Mouse (Mus musculus) E14TG2a.4 (cell line): ENCODE data around the gene Scp2.

Source experiments
- H3K27me3 ChIP-seq: 2 replicates; pipeline ENCODE4 v1.6.1; 2014; ENCODE audit warnings: low read length, control low read depth; ENCODE audit not compliant: insufficient read depth
- H3K36me3 ChIP-seq: 2 replicates; pipeline ENCODE4 v1.6.1; 2014; ENCODE audit warnings: low read length, control low read depth; ENCODE audit not compliant: insufficient read depth
- H3K4me1 ChIP-seq: replicated peaks from 2 replicates; pipeline ENCODE4 v1.6.1; 2014; ENCODE audit warnings: low read depth, low read length, control low read depth
- H3K4me3 ChIP-seq: replicated peaks from 2 replicates; pipeline ENCODE4 v1.5.1; 2014; ENCODE audit warnings: mild to moderate bottlenecking, low read length
- H3K9me3 ChIP-seq: 2 replicates; pipeline ENCODE4 v1.6.1; 2014; ENCODE audit warnings: low read length, control low read depth
- CTCF ChIP-seq: conservative IDR thresholded peaks from 2 replicates; pipeline ENCODE4 v1.5.1; 2014; ENCODE audit warnings: low read length
- NANOG ChIP-seq: IDR thresholded peaks from 2 replicates; pipeline ENCODE4 v1.6.1; 2014; ENCODE audit warnings: borderline replicate concordance, low read length, mixed read lengths
- POU5F1 ChIP-seq: IDR thresholded peaks from 2 replicates; pipeline ENCODE4 v1.6.1; 2014; ENCODE audit warnings: low read length, borderline replicate concordance

The Scp2 gene

DNA sequence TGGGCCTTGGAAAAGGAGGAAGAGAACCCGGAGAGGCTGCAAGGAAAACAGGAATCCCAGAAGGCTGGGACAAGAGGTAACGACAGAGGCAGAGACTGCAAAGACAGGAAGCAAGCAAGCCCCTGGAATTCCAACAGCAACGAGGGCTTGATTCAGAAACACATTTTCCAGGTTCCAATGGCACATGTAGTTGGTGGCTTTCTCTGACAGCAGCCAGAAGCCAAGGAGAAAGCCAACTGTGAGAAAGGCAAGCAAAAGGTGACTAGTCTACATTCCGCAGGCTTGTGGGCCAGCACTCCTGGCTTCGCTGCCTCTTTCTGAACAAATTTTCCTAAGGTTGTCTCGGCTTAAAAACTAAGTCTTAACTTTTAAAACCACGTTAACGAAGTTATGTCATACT lies 74.1 kb downstream of the Scp2 start:
- Histone ChIP-seq H3K36me3 (peaks cover 34% of the 10 kb centered on the region), H3K4me3 (peak overlapping the region; percentile 75), H3K27me3 (no peaks in the 10 kb centered on the region), H3K9me3 (no peaks in the 10 kb centered on the region), H3K4me1 (peaks cover 20% of the 10 kb centered on the region)
- no peak for TF ChIP-seq POU5F1

DNA sequence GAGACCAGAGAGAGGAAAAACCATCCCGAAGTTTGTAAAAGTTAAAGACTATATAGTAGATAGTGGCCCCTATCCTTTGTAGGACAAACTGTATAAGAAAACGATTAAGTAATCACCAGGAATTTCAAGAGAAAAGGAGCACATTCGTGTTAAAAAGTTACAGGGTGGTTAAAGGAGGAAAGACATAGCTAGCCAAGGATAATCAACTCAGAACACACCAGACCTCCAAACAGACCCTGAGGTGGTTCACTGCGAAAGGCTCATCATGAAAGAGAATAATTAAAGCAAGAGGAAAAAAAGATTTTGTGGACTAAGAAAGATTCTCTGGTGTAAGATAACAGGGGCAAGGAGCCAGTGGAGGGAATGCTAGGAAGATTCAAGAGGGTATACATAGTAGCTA lies 74.5 kb downstream of the Scp2 start:
- Histone ChIP-seq H3K4me3 (peak overlapping the region; percentile 75), H3K4me1 (peaks cover 22% of the 10 kb centered on the region), H3K36me3 (peaks cover 37% of the 10 kb centered on the region), H3K27me3 (no peaks in the 10 kb centered on the region), H3K9me3 (no peaks in the 10 kb centered on the region)
- no peak for TF ChIP-seq POU5F1
- TF ChIP-seq NANOG = no peak
- TF ChIP-seq CTCF = no peak

DNA sequence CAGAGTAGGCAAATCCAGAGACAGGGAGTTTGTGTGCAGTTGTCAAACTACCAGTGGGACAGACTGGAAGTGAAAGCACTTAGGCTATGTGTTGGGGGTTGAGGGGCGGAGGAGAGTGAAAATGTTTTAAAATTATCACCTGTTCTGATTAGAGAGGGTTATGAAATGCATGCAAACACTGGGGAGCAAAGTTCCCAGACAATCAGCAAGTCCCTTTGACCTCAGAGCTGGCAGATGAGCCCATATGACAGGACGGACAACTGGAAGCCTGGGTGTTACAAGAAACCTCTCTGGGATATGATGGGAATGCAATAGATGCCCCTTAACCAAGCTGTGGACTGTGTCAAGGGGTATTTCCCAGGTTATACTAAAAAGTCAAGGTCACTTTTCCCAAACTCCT lies 76.7 kb downstream of the Scp2 start:
- H3K4me1 ChIP-seq = peaks cover 24% of the 10 kb centered on the region
- H3K36me3 ChIP-seq = peaks cover 44% of the 10 kb centered on the region
- no peaks in the 10 kb centered on the region for H3K27me3 ChIP-seq
- no peak overlapping the region for H3K4me3 ChIP-seq
- H3K9me3 ChIP-seq = no peaks in the 10 kb centered on the region
- TF ChIP-seq POU5F1 (no peak), NANOG (no peak), CTCF (no peak)

DNA sequence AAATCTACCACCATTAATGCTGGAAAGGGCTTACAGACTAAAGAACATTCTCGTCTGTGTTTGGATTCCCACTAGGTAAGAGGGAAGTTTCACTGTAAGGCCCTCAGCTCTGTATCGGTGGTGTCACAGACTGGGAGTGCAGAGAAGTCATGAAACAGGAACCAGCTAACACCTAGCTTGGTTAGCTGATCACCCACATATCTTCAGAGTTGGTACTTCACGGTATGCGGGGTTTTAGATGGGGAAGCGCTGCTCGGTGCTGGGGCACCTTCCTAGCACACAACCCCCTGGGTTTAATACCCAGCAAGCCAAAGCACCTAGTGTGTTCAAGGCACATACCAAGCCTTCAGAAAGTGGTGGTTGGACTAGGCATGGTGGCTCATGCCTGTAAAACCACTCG lies 77.5 kb downstream of the Scp2 start:
- TF ChIP-seq POU5F1 = no peak
- TF ChIP-seq NANOG = no peak
- no peak for TF ChIP-seq CTCF
- Histone ChIP-seq H3K9me3 (no peaks in the 10 kb centered on the region), H3K36me3 (peaks cover 48% of the 10 kb centered on the region), H3K27me3 (no peaks in the 10 kb centered on the region), H3K4me3 (no peak overlapping the region), H3K4me1 (peaks cover 24% of the 10 kb centered on the region)

DNA sequence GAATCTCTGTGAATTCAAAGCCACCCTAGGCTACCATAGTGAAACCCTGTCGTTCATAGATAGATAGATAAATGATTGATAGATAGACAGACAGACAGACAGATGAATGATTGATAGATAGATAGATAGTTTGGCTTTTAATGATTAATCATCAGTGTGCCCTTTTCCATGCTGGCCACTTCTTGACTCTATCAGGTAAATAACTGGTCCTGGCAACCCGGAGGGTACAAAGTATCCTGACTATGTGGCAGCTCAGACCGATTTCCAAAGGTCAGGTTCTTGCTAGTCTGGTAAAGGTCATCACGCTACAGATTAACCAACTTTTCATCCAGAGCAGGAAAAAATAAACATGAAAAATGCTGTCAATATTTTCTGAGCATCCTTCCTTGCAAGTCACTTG lies 78.2 kb downstream of the Scp2 start:
- no peaks in the 10 kb centered on the region for H3K9me3 ChIP-seq
- H3K4me1 ChIP-seq = peaks cover 19% of the 10 kb centered on the region
- no peak overlapping the region for H3K4me3 ChIP-seq
- no peaks in the 10 kb centered on the region for H3K27me3 ChIP-seq
- TF ChIP-seq CTCF (no peak), NANOG (no peak), POU5F1 (no peak)
- peaks cover 50% of the 10 kb centered on the region for H3K36me3 ChIP-seq

DNA sequence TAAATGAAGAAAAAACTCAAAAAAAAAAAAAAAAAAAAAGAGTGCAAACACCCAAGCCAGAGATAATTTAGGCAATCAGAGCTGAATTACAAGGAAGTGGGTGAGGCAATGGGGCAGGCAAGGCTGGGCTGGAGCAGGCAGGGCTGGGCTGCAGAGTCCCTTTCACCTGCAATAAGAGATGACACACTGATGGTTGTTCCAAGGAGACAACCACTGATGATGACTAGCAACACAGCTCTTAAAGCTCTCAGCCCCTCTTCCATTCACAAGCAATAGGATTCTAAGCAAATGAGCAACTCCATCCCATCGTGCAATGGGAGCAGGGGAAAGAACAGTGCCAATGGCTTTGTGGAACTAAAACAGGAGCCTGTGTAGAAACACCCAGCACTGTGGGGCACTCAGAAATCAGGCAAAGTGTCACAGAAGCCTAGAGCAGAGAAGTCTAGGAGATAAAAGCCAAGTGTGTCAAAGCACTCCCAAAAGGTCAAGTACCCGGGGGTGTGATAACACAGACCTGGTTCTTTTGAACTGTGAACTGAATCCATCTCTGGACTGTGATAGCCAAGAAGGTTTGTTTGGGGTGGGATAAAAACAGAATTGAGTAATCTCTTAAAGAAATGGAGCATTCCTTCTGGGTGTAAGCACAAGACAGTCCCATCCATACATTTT lies 79.5 kb downstream of the Scp2 start:
- Histone ChIP-seq H3K4me3 (no peak overlapping the region), H3K36me3 (peaks cover 56% of the 10 kb centered on the region), H3K27me3 (no peaks in the 10 kb centered on the region), H3K4me1 (peaks cover 20% of the 10 kb centered on the region), H3K9me3 (no peaks in the 10 kb centered on the region)
- TF ChIP-seq POU5F1 (no peak), CTCF (no peak), NANOG (no peak)

DNA sequence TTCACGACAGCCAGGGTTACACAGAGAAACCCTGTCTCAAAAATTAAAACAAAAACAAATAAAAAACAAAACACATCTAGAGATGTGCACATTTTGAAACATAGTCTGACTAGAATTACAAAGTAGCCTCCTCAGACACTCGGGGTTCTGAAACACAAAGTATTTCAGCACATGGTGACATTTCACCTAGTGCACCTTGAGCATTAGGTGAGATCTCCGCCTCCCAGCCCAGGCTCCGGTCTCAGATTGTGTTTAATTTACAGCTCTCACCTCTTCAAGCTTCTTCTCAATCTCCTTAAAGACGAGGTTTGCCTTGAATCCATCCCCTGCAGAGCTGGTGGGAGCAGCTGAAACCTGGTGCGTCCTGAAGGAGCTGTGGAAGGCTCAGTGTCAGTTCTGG lies 81.2 kb downstream of the Scp2 start:
- Histone ChIP-seq H3K4me1 (peaks cover 24% of the 10 kb centered on the region), H3K27me3 (no peaks in the 10 kb centered on the region), H3K36me3 (peaks cover 59% of the 10 kb centered on the region), H3K4me3 (no peak overlapping the region), H3K9me3 (no peaks in the 10 kb centered on the region)
- TF ChIP-seq NANOG (no peak), CTCF (no peak), POU5F1 (no peak)

DNA sequence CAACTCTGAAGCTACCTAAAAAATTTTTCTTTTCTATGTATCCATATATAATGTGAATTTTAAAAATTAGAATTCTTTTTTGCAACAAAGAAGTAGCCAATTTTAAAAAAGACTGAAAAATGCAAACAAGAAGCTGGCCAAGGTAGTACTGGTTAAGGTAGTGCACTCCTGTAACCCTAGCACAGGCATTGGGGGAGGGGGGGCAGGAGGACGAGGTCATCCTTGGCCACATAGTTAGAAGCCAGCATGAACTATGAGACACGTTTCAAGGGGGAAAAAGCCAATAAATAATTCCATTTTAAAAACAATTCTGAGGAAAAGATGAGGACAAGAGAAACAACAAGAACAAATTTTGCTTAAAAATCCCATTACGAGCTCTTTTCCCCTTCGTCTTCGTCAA lies 82.3 kb downstream of the Scp2 start:
- H3K4me3 ChIP-seq = no peak overlapping the region
- no peaks in the 10 kb centered on the region for H3K9me3 ChIP-seq
- H3K36me3 ChIP-seq = peaks cover 57% of the 10 kb centered on the region
- H3K4me1 ChIP-seq = peaks cover 24% of the 10 kb centered on the region
- H3K27me3 ChIP-seq = no peaks in the 10 kb centered on the region
- TF ChIP-seq CTCF = no peak

DNA sequence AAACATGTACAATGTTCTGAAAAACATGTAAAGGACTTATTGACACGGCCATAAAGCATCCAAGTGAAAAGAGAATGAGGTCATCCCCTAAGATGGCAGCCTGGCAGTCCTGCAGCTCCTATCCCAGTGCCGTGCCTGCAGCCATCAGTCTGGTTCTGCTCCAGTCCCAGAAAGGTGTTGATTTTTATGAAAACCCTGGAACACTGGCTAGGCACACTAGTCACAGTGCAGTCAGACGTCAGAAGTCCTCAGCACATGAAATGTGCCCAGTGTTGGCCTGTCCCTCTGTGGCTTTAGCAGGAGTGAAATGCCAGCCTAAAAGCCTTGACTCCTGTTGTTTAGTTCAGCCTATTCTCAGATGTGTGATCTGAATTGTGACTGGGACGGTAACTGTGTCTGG lies 84.0 kb downstream of the Scp2 start:
- H3K4me1 ChIP-seq = peaks cover 24% of the 10 kb centered on the region
- peaks cover 49% of the 10 kb centered on the region for H3K36me3 ChIP-seq
- no peaks in the 10 kb centered on the region for H3K27me3 ChIP-seq
- no peak for TF ChIP-seq NANOG
- no peak for TF ChIP-seq POU5F1
- TF ChIP-seq CTCF = no peak
- H3K9me3 ChIP-seq = no peaks in the 10 kb centered on the region
- H3K4me3 ChIP-seq = no peak overlapping the region
